Mouse (Mus musculus) testis, adult 2 months (tissue): ENCODE measurements around the gene Trpt1.

Experiments
- CTCF ChIP-seq: fragments of 200-500 bp; IDR thresholded peaks from 2 replicates; pipeline ENCODE4 v1.5.1; 2012; ENCODE audit warnings: low read depth, mild to moderate bottlenecking, inconsistent platforms, low read length, moderate library complexity; ENCODE audit not compliant: control insufficient read depth, insufficient read depth, insufficient replicate concordance
- POLR2A ChIP-seq: fragments of 200-500 bp; IDR thresholded peaks from 2 replicates; pipeline ENCODE4 v1.6.1; 2012; ENCODE audit warnings: low read depth, mild to moderate bottlenecking, inconsistent platforms, low read length, moderate library complexity; ENCODE audit not compliant: control insufficient read depth

GRCm38 (mm10) chr19:6979001-6979479 is 16.9 kb upstream of the Trpt1 start:
- TF ChIP-seq CTCF (no peak), POLR2A (no peak)
